Mouse (Mus musculus): ENCODE data around the gene E2f6. TPM values are rescaled to one million over a fixed set of nuclear protein-coding genes. Genes with fewer than 3 reads are reported as not detected.

Gene E2f6
- polyA plus RNA-seq (2017; shearing (Covaris generic)), result 4.0 TPM

GRCm38 (mm10) chr12:16810525-16811431, at the start of gene E2f6:
TSS of gene E2f6 (plus strand) at chr12:16810963.

DNA sequence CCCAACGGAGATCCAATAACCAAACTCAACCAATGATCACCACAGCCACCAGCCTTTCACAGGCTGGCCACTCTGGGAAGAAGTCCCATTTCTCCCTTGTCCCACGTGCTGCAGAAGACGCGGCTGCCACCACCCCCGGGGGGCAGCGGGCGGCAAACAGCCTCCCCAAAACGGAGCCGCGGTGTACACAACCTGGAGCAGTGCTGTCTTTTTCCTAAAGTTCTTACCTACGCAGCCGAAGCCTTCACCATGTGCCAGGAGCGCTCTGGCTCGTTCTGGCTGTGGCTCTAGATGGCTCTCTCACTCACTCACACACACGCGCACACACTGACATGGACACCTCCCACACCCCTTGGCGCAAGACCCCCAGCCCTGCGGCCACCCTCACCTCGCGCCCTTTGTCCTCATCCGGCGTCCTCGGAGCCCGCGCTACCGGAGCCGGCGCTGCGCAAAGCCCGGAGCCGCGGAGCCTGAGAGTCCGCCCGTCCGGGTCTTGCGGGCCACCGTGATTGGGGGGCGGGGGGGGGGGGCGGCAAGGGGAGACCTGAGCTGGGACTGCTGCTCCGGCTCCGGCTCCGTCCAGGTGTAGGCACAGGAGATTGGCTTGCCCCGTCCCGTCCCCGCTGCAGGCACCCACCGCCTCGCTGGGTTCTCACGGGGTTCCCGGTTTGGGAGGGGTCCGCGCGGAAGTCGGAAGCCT, 10.4 kb upstream of the E2f6 start, which contains the start of gene Greb1:
Greb1 (minus strand) TSS at position 628 of the 700 bp plus-strand sequence.

Other genes with a start within 250 kb of the E2f6 start
- gene Lpin1, start 200.0 kb upstream of the E2f6 start, polyA plus RNA-seq (2017; shearing (Covaris generic)), result 28.1 TPM
- not detected for gene Ntsr2, start 157.6 kb upstream of the E2f6 start, polyA plus RNA-seq (2017; shearing (Covaris generic))
- not detected for gene Greb1, start 10.1 kb upstream of the E2f6 start, polyA plus RNA-seq (2017; shearing (Covaris generic))
- gene Rock2, start 83.9 kb downstream of the E2f6 start, polyA plus RNA-seq (2017; shearing (Covaris generic)), result 8.9 TPM
- 69.7 TPM for gene Pqlc3, start 189.4 kb downstream of the E2f6 start, polyA plus RNA-seq (2017; shearing (Covaris generic))
- gene 2410004P03Rik, start 200.8 kb downstream of the E2f6 start, polyA plus RNA-seq (2017; shearing (Covaris generic)), result 2.5 TPM

Measured in activated CD4-positive, CD25-positive, alpha-beta regulatory T cell, adult 9 weeks (primary cell).